Mouse (Mus musculus) midbrain, embryonic 14.5 days (tissue): ENCODE measurements around the gene Chtf18. TPM values are rescaled to one million over a fixed set of nuclear protein-coding genes. Genes with fewer than 3 reads are reported as not detected.

ENCODE experiments used
- microRNA-seq: library from miRNA; unstranded; fragments of <30 nt; microRNA quantifications from one replicate; pipeline ENCODE4, GENCODE M21; 2016
- polyA plus RNA-seq: library from polyadenylated mRNA; unstranded; fragments of >200 nt; fragmentation: Nextera tagmentation; extraction: Ambion mirVana; gene quantifications from 2 replicates; pipeline ENCODE4 v1.2.1, GENCODE M21; 2014

Gene Chtf18
- polyA plus RNA-seq, 1 experiment from 2014 or later: 4.5 TPM

Small RNA genes lying within 50 kb of the gene (microRNA-seq; reads per million reads assigned to microRNA genes)
- gene Gm25083: not detected

Other genes with a start within 250 kb of the Chtf18 start
- gene Sstr5, start 230.1 kb downstream of the Chtf18 start, polyA plus RNA-seq: 0.36 and 0.61 TPM in 2 replicates
- gene Sox8, start 156.7 kb downstream of the Chtf18 start, polyA plus RNA-seq: 8.0 and 13.5 TPM in 2 replicates
- 19.5 and 20.8 TPM in 2 replicates for gene Lmf1, start 148.3 kb downstream of the Chtf18 start, polyA plus RNA-seq
- 4.3 and 6.0 TPM in 2 replicates for gene Gng13, start 10.2 kb downstream of the Chtf18 start, polyA plus RNA-seq
- gene Rpusd1, start 251 bp upstream of the Chtf18 start, polyA plus RNA-seq: 25.7 and 28.1 TPM in 2 replicates
- not detected in 2 replicates for gene Mslnl, start 8.6 kb upstream of the Chtf18 start, polyA plus RNA-seq
- 0.72 TPM in 1 of 2 replicates, not detected in the other for gene Msln, start 27.0 kb upstream of the Chtf18 start, polyA plus RNA-seq
- gene Narfl, start 46.4 kb upstream of the Chtf18 start, polyA plus RNA-seq: 32.7 and 33.3 TPM in 2 replicates
- gene Haghl, start 58.3 kb upstream of the Chtf18 start, polyA plus RNA-seq: 155 and 181 TPM in 2 replicates
- 0.18 and 0.20 TPM in 2 replicates for gene Ccdc78, start 59.2 kb upstream of the Chtf18 start, polyA plus RNA-seq
- 89.0 and 103 TPM in 2 replicates for gene Fam173a, start 65.5 kb upstream of the Chtf18 start, polyA plus RNA-seq
- not detected in 2 replicates for gene AC134908.4, start 68.2 kb upstream of the Chtf18 start, polyA plus RNA-seq
- gene Metrn, start 69.7 kb upstream of the Chtf18 start, polyA plus RNA-seq: 5.8 and 9.7 TPM in 2 replicates
- gene Fbxl16, start 81.7 kb upstream of the Chtf18 start, polyA plus RNA-seq: 37.2 and 39.8 TPM in 2 replicates
- gene Wdr24, start 96.2 kb upstream of the Chtf18 start, polyA plus RNA-seq: 30.0 and 31.7 TPM in 2 replicates
- gene Jmjd8, start 101.4 kb upstream of the Chtf18 start, polyA plus RNA-seq: 48.9 and 50.2 TPM in 2 replicates
- 310 and 386 TPM in 2 replicates for gene Stub1, start 106.0 kb upstream of the Chtf18 start, polyA plus RNA-seq
- 45.5 and 57.4 TPM in 2 replicates for gene Rhbdl1, start 109.9 kb upstream of the Chtf18 start, polyA plus RNA-seq
- gene Gm20683, start 114.3 kb upstream of the Chtf18 start, polyA plus RNA-seq: 8.0 and 12.9 TPM in 2 replicates
- gene Rhot2, start 117.4 kb upstream of the Chtf18 start, polyA plus RNA-seq: 9.6 and 16.8 TPM in 2 replicates
- 14.4 and 17.1 TPM in 2 replicates for gene Wdr90, start 134.1 kb upstream of the Chtf18 start, polyA plus RNA-seq
- 13.9 and 19.3 TPM in 2 replicates for gene Mcrip2, start 141.3 kb upstream of the Chtf18 start, polyA plus RNA-seq
- gene Mettl26, start 147.7 kb upstream of the Chtf18 start, polyA plus RNA-seq: 58.2 and 75.9 TPM in 2 replicates
- gene Wfikkn1, start 153.4 kb upstream of the Chtf18 start, polyA plus RNA-seq: 0.61 and 0.70 TPM in 2 replicates
- gene Rab40c, start 192.3 kb upstream of the Chtf18 start, polyA plus RNA-seq: 29.4 and 46.9 TPM in 2 replicates
- gene Pigq, start 217.5 kb upstream of the Chtf18 start, polyA plus RNA-seq: 53.6 and 57.9 TPM in 2 replicates
- gene Nhlrc4, start 217.5 kb upstream of the Chtf18 start, polyA plus RNA-seq: 0.16 and 0.32 TPM in 2 replicates
- 3.3 and 5.2 TPM in 2 replicates for gene A930017K11Rik, start 225.1 kb upstream of the Chtf18 start, polyA plus RNA-seq